Mouse (Mus musculus): Measurements from ENCODE around the gene Rtel1. TPM values are rescaled to one million over a fixed set of nuclear protein-coding genes. Genes with fewer than 3 reads are reported as not detected.
A peak's percentile ranks its signal among the peaks of the same experiment; 100 is the strongest.

Rtel1 gene
- polyA plus RNA-seq, 1 experiment = 88.7 TPM

DNA sequence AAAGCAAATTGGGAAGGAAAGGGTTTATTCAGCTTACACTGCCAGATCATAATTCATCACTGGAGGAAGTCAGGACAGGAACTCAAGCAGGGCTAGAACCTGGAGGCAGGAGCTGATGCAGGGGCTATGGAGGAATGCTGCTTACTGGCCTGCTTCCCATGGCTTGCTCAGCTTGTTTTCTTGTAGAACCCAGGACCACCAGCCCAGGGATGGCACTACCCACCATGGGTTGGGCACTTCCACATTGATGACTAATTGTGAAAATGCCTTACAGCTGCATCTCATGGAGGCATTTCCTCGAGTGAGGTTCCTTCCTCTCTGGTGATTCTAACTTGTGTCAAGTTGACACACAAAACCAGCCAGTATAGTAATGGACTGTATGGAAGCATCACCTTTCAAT, 28.6 kb upstream of the Rtel1 start:
- no peak for DNase-seq (ENCODE audit: low read depth)
- no peak for TF ChIP-seq POLR2A (IDR thresholded peaks at IDR 0.05; ENCODE audit: borderline replicate concordance, extremely low read depth, insufficient read depth, insufficient read length, poor library complexity, severe bottlenecking)
- no peak for TF ChIP-seq CTCF (IDR thresholded peaks at IDR 0.05; ENCODE audit: borderline replicate concordance, extremely low read depth, insufficient read depth, insufficient read length)

GRCm38 (mm10) chr2:181302041-181302440, 17.5 kb upstream of the Rtel1 start:
- no peak for DNase-seq (ENCODE audit: low read depth)
- no peak for TF ChIP-seq POLR2A (IDR thresholded peaks at IDR 0.05; ENCODE audit: borderline replicate concordance, extremely low read depth, insufficient read depth, insufficient read length, poor library complexity, severe bottlenecking)
- TF ChIP-seq CTCF (IDR thresholded peaks at IDR 0.05; ENCODE audit: borderline replicate concordance, extremely low read depth, insufficient read depth, insufficient read length) = no peak

DNA sequence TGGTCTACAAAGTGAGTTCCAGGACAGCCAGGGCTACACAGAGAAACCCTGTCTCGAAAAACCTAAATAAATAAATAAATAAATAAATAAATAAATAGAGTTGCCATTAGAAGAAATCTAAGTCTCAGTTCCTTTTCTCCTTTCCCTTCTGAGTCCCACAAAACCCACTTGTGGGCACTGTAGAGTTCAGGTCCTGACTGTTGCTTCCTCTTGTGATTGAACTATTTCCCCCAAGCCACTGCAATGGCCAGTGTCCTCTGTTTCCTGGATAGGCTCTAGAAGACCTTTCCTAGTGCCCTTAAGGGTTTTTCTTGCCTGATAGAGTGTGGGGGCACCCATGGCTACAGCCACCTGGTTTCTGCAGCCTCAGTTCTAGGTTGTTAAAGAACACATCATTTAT, 14.6 kb upstream of the Rtel1 start:
- no peak for TF ChIP-seq POLR2A (IDR thresholded peaks at IDR 0.05; ENCODE audit: borderline replicate concordance, extremely low read depth, insufficient read depth, insufficient read length, poor library complexity, severe bottlenecking)
- no peak for TF ChIP-seq CTCF (IDR thresholded peaks at IDR 0.05; ENCODE audit: borderline replicate concordance, extremely low read depth, insufficient read depth, insufficient read length)
- no peak for DNase-seq (ENCODE audit: low read depth)

GRCm38 (mm10) chr2:181307144-181307804, 12.3 kb upstream of the Rtel1 start:
- TF ChIP-seq POLR2A (IDR thresholded peaks at IDR 0.05; ENCODE audit: borderline replicate concordance, extremely low read depth, insufficient read depth, insufficient read length, poor library complexity, severe bottlenecking) (no peak), CTCF (IDR thresholded peaks at IDR 0.05; ENCODE audit: borderline replicate concordance, extremely low read depth, insufficient read depth, insufficient read length) (peak; percentile 72)
- peak; percentile 79 for DNase-seq (ENCODE audit: low read depth)

- DNase-seq (ENCODE audit: low read depth) = no peak
- no peak for TF ChIP-seq POLR2A (IDR thresholded peaks at IDR 0.05; ENCODE audit: borderline replicate concordance, extremely low read depth, insufficient read depth, insufficient read length, poor library complexity, severe bottlenecking)
- TF ChIP-seq CTCF (IDR thresholded peaks at IDR 0.05; ENCODE audit: borderline replicate concordance, extremely low read depth, insufficient read depth, insufficient read length) = no peak
Measured at GRCm38 (mm10) chr2:181312435-181312834, 7.1 kb upstream of the Rtel1 start.

DNA sequence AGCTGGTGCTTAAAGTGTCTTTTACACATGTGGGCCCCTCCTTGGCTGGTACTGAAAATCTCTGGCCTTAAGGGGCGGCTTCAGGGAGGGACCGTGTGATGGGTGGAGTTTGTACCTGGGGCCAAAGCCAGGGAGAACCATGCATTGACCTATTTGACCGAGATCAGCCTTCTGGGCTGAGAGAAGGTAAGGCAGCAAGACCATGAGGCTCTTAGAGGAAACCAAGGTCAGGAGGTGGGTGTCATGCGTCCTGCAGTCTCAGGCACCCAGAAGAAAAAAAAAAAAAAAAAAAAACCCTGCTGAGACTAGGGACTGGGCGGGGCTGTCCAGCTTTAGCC, 6.6 kb upstream of the Rtel1 start:
- TF ChIP-seq CTCF (IDR thresholded peaks at IDR 0.05; ENCODE audit: borderline replicate concordance, extremely low read depth, insufficient read depth, insufficient read length) (no peak), POLR2A (IDR thresholded peaks at IDR 0.05; ENCODE audit: borderline replicate concordance, extremely low read depth, insufficient read depth, insufficient read length, poor library complexity, severe bottlenecking) (no peak)

DNA sequence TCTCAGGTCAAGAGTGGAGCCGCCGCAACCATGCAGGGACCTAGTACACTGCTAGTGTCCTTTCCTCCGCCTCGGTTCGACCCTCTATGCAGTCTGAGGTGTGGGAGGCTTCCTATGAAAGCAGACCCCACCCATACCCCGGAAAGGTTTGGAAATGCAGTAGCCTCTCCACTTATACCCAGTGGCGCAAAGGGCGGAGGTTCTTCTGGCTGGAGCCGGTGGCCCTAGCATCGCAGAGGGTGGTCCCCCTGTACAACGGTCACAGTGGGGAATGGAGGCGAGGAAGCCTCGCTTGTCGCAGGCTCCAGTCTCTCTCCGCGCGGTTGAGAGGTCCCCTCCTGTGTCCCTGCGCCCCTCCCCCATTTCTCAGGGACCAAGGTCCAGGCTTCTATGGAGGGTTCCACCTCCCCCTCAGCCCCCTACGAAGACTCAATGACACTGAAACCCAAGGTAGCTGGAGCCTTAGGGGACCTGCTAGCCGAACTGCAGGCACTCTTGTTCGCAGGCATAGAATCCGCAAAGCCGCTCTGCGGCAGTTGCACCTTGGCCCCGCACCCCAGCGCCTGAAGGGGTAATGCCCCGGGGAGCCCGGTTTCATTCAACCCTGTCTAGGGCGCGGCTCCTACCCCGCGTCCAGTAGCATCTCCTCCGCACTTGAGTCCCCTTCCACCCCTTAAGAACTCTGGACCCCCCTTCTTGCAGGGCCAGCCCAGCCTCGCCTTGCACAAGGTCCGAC, 6.0 kb upstream of the Rtel1 start:
- DNase-seq (ENCODE audit: low read depth) = peak; percentile 64
- no peak for TF ChIP-seq CTCF (IDR thresholded peaks at IDR 0.05; ENCODE audit: borderline replicate concordance, extremely low read depth, insufficient read depth, insufficient read length)

More for the DNA sequence above, 6.6 kb upstream of the Rtel1 start:
- peak; percentile 4 for DNase-seq (ENCODE audit: low read depth)

- TF ChIP-seq POLR2A (IDR thresholded peaks at IDR 0.05; ENCODE audit: borderline replicate concordance, extremely low read depth, insufficient read depth, insufficient read length, poor library complexity, severe bottlenecking) (peak; percentile 43; the same call in 1 of the 2 replicates), CTCF (IDR thresholded peaks at IDR 0.05; ENCODE audit: borderline replicate concordance, extremely low read depth, insufficient read depth, insufficient read length) (no peak)
- DNase-seq (ENCODE audit: low read depth) = peak; percentile 93
Measured at GRCm38 (mm10) chr2:181314080-181314810, 5.3 kb upstream of the Rtel1 start, which contains the start of gene Stmn3. Gene Stmn3, minus strand, starts transcription at chr2:181314500.

DNA sequence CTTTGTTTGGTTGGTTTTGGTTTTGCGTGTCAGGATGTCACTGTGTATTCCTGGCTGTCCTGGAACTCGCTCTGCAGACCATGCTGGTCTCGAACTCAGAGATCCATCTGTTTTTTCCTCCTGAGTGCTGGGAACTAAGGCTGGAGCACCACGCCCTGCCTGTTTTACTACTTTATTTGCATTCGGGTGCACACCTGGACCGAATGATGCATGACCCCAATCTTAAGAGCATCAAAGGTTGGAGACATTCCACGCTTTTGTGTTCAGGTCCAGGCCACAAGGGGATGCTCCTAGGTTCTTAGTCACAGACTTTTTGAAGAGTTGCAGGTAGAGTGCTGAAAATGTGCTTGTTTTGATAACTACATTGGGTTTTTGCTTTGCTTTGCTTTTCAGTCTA, 562 bp downstream of the Rtel1 start:
- DNase-seq (ENCODE audit: low read depth) = no peak
- TF ChIP-seq POLR2A (IDR thresholded peaks at IDR 0.05; ENCODE audit: borderline replicate concordance, extremely low read depth, insufficient read depth, insufficient read length, poor library complexity, severe bottlenecking) (no peak), CTCF (IDR thresholded peaks at IDR 0.05; ENCODE audit: borderline replicate concordance, extremely low read depth, insufficient read depth, insufficient read length) (no peak)

DNA sequence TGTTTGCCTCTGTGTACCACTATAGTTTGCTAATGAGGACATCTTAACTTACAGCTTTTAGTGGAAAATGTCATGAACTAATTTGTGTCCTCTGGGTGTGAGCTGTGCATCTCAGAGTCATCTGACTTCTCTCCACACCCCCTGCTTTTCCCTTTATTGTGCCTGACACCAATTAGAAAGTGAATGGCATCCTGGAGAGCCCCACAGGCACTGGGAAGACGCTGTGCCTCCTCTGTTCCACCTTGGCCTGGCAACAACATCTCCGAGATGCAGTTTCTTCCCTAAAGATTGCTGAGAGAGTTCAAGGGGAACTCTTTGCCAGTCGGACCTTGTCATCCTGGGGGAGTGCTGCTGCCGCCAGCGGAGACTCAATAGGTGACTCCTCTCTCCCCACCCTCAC, 2.6 kb downstream of the Rtel1 start:
- DNase-seq (ENCODE audit: low read depth) = no peak
- TF ChIP-seq POLR2A (IDR thresholded peaks at IDR 0.05; ENCODE audit: borderline replicate concordance, extremely low read depth, insufficient read depth, insufficient read length, poor library complexity, severe bottlenecking) = no peak
- TF ChIP-seq CTCF (IDR thresholded peaks at IDR 0.05; ENCODE audit: borderline replicate concordance, extremely low read depth, insufficient read depth, insufficient read length) = no peak

GRCm38 (mm10) chr2:181326098-181326497, 6.6 kb downstream of the Rtel1 start:
- no peak for TF ChIP-seq POLR2A (IDR thresholded peaks at IDR 0.05; ENCODE audit: borderline replicate concordance, extremely low read depth, insufficient read depth, insufficient read length, poor library complexity, severe bottlenecking)
- TF ChIP-seq CTCF (IDR thresholded peaks at IDR 0.05; ENCODE audit: borderline replicate concordance, extremely low read depth, insufficient read depth, insufficient read length) = no peak
- DNase-seq (ENCODE audit: low read depth) = no peak
